Mouse (Mus musculus) stomach, postnatal 0 days (tissue): ENCODE results near the gene Dlgap4.

Experiments used
- CTCF ChIP-seq: IDR thresholded peaks from 2 replicates; pipeline ENCODE4 v1.5.1; 2016; ENCODE audit warnings: antibody characterized with exemption, low read depth, mild to moderate bottlenecking, moderate library complexity
- EP300 ChIP-seq: optimal IDR thresholded peaks from 2 replicates; pipeline ENCODE3; 2016; ENCODE audit warnings: antibody characterized with exemption

DNA sequence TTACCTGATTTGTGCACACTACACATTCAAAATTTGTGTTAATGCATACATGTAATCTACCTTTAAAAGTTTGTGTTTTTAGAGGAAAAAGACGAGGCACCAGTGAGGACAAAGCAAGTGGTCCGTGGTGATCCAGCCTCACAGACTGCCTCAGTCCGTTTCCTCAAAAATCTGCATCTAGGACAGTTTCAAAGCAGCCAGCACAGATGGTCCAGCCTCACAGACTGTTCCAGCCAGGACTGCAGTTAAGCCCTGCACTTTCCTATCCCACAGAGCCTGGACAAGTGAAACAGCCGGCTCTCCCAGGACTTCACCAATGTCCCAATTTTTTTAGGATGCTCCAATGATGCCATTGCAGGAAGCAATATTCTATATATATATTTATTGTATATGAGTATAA, 187.5 kb downstream of the Dlgap4 start:
- TF ChIP-seq CTCF (no peak), EP300 (no peak)
